Mouse (Mus musculus): Measurements from ENCODE around the gene Ptgis.

Gene Ptgis

GRCm38 (mm10) chr2:167262433-167262832 is 22.0 kb upstream of the Ptgis start:
- DNase-seq: no peak

- no peak for DNase-seq
Measured at GRCm38 (mm10) chr2:167261106-167261505, 20.7 kb upstream of the Ptgis start.

- no peak for DNase-seq
Measured at GRCm38 (mm10) chr2:167257790-167258189, 17.4 kb upstream of the Ptgis start.

- no peak for DNase-seq
Measured at GRCm38 (mm10) chr2:167254808-167255207, 14.4 kb upstream of the Ptgis start.

- peak; percentile 77 for DNase-seq
Measured at GRCm38 (mm10) chr2:167254185-167254584, 13.8 kb upstream of the Ptgis start.

- DNase-seq: no peak
Measured at GRCm38 (mm10) chr2:167253476-167253875, 13.1 kb upstream of the Ptgis start.

- no peak for DNase-seq
Measured at GRCm38 (mm10) chr2:167252057-167252687, 11.8 kb upstream of the Ptgis start.

- DNase-seq: peak; percentile 30
Measured at GRCm38 (mm10) chr2:167250736-167251337, 10.4 kb upstream of the Ptgis start.

- no peak for DNase-seq
Measured at GRCm38 (mm10) chr2:167250003-167250735, 9.8 kb upstream of the Ptgis start.

GRCm38 (mm10) chr2:167249591-167249990 is 9.2 kb upstream of the Ptgis start:
- DNase-seq: peak; percentile 51

GRCm38 (mm10) chr2:167247823-167248222 is 7.4 kb upstream of the Ptgis start:
- no peak for DNase-seq

- DNase-seq: no peak
Measured at GRCm38 (mm10) chr2:167246704-167247103, 6.3 kb upstream of the Ptgis start.

GRCm38 (mm10) chr2:167244892-167245291 is 4.5 kb upstream of the Ptgis start:
- no peak for DNase-seq

GRCm38 (mm10) chr2:167243831-167244563 is 3.6 kb upstream of the Ptgis start:
- DNase-seq: no peak

GRCm38 (mm10) chr2:167239262-167239661 is 1.1 kb downstream of the Ptgis start:
- DNase-seq: no peak

GRCm38 (mm10) chr2:167237224-167237623 is 3.2 kb downstream of the Ptgis start:
- no peak for DNase-seq

GRCm38 (mm10) chr2:167236174-167236573 is 4.2 kb downstream of the Ptgis start:
- DNase-seq: no peak

GRCm38 (mm10) chr2:167235338-167236018 is 4.9 kb downstream of the Ptgis start:
- DNase-seq: no peak

GRCm38 (mm10) chr2:167233771-167234170 is 6.6 kb downstream of the Ptgis start:
- no peak for DNase-seq

- no peak for DNase-seq
Measured at GRCm38 (mm10) chr2:167233009-167233335, 7.4 kb downstream of the Ptgis start.

GRCm38 (mm10) chr2:167232132-167233008 is 8.0 kb downstream of the Ptgis start:
- peak; percentile 82 for DNase-seq

- DNase-seq: no peak
Measured at GRCm38 (mm10) chr2:167230554-167230953, 9.8 kb downstream of the Ptgis start.

Measured in kidney, adult 9 months (tissue).